In genomic region chr4:127362520-127362919, GRCm38 (mm10) we compare ENCODE assay signal across 35 mouse cellular contexts. TPM values are rescaled to one million over a fixed set of nuclear protein-coding genes. Genes with fewer than 3 reads are reported as not detected.
"Had no signal": no experiment of that assay in that cellular context is flagged by ENCODE, and none has a peak within 500 bp of the region (broad histone marks: within the 10 kb centered on the region; RNA-seq: fewer than 3 reads in every experiment).

No protein-coding gene starts in this region.

- DNase-seq: gastrocnemius, adult 2 months; gastrocnemius, postnatal 10 days; gastrocnemius, postnatal 36 days; heart, adult 18-20 months; heart, postnatal 10 days; heart, postnatal 4 days; kidney, adult 11 months; kidney, adult 2 months; kidney, adult 9 months; kidney, postnatal 14 days; kidney, postnatal 36 days; layer of hippocampus, adult 9-11 months; liver; liver, embryonic 13.5 days had no signal

- H3K4me2 ChIP-seq: heart, embryonic 12.5 days; hindbrain, embryonic 13.5 days; hindbrain, embryonic 15.5 days; kidney, embryonic 15.5 days; limb, embryonic 12.5 days; liver, embryonic 11.5 days; liver, embryonic 13.5 days had no signal

- H3K9ac ChIP-seq: heart, embryonic 12.5 days; hindbrain, embryonic 13.5 days; hindbrain, embryonic 15.5 days; kidney, embryonic 15.5 days; limb, embryonic 12.5 days; liver, embryonic 13.5 days had no signal

- ATAC-seq: hindbrain, postnatal 0 days; intestine, embryonic 16.5 days had no signal

- H3K4me1 ChIP-seq: liver, embryonic 13.5 days had no signal

- H3K9me3 ChIP-seq: heart, embryonic 10.5 days; heart, embryonic 12.5 days; hindbrain, embryonic 13.5 days; hindbrain, embryonic 15.5 days; kidney, embryonic 15.5 days; limb, embryonic 10.5 days; limb, embryonic 12.5 days; liver, embryonic 13.5 days had no signal

- H3K27ac ChIP-seq: gastrocnemius, adult 2 months; heart, embryonic 10.5 days; hindbrain, embryonic 13.5 days; hindbrain, embryonic 15.5 days; hindbrain, postnatal 0 days; kidney, embryonic 15.5 days; kidney, postnatal 0 days; left cerebral cortex, adult 2 months; limb, embryonic 10.5 days; limb, embryonic 12.5 days; liver, embryonic 13.5 days had no signal

- H3K36me3 ChIP-seq: heart, embryonic 10.5 days; heart, embryonic 12.5 days; hindbrain, embryonic 13.5 days; hindbrain, embryonic 15.5 days; kidney, embryonic 15.5 days; limb, embryonic 10.5 days; limb, embryonic 12.5 days; liver, embryonic 13.5 days had no signal

- H3K27me3 ChIP-seq: hindbrain, embryonic 15.5 days; liver, embryonic 13.5 days had no signal

- H3K4me3 ChIP-seq: gastrocnemius, adult 2 months; heart, embryonic 10.5 days; heart, embryonic 12.5 days; hindbrain, embryonic 13.5 days; hindbrain, embryonic 15.5 days; kidney, embryonic 15.5 days; left cerebral cortex, adult 2 months; limb, embryonic 10.5 days; limb, embryonic 12.5 days; liver, embryonic 13.5 days had no signal

RNA-seq across cellular contexts. Expression of gene Gjb5, which starts 4.5 kb away (rescaled TPM):
- total RNA-seq: gastrocnemius, adult 2 months; layer of hippocampus, adult 18-20 months; layer of hippocampus, adult 8-10 months; layer of hippocampus, postnatal 14 days; left cerebral cortex, postnatal 14 days; left cerebral cortex, postnatal 36 days had no signal

RNA-seq across cellular contexts. Expression of gene Gjb4, which starts 8.6 kb away (rescaled TPM):
- total RNA-seq: gastrocnemius, adult 2 months; gastrocnemius, postnatal 10 days; gastrocnemius, postnatal 36 days; heart, adult 18-20 months; heart, adult 8-10 months; heart, postnatal 10 days; heart, postnatal 25 days; heart, postnatal 4 days; hindbrain, postnatal 0 days; layer of hippocampus, adult 18-20 months; layer of hippocampus, adult 8-10 months; layer of hippocampus, postnatal 14 days; left cerebral cortex, adult 2 months; left cerebral cortex, postnatal 14 days; left cerebral cortex, postnatal 36 days had no signal
- polyA plus RNA-seq: heart, embryonic 10.5 days; heart, embryonic 12.5 days; heart, embryonic 14.5 days; hindbrain, embryonic 13.5 days; hindbrain, embryonic 15.5 days; hindbrain, postnatal 0 days; intestine, embryonic 14.5 days; limb, embryonic 10.5 days; limb, embryonic 12.5 days; liver, embryonic 11.5 days; liver, embryonic 13.5 days had no signal

RNA-seq across cellular contexts. Expression of gene Gjb3, which starts 31.9 kb away (rescaled TPM):
- total RNA-seq: gastrocnemius, adult 2 months; gastrocnemius, postnatal 10 days; gastrocnemius, postnatal 36 days; left cerebral cortex, postnatal 36 days had no signal
- polyA plus RNA-seq: heart, embryonic 12.5 days had no signal
